Mouse (Mus musculus): ENCODE results near the gene Lrrfip1. TPM values are rescaled to one million over a fixed set of nuclear protein-coding genes. Genes with fewer than 3 reads are reported as not detected.

The Lrrfip1 gene
- polyA plus RNA-seq, 1 experiment from 2014 or later, result 30.0 TPM

DNA sequence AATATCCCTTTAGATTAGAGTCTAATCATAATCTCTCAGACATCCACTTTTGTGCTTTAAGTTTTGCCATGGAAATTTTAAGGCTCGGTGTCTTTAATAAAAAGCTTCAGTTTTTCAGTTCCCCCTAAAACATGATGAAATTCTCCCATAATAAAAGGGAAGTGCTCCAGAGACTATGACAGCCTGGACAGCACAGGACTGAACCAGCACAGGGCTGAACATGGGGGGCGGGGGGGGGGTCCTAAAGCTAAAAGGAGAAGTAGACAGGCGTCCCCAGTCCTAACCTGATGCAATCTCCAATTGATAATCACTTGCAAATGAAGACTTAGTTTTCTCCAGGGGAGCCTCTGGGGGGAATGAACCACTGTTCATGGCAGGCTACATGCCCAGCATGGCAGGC lies 36.0 kb downstream of the Lrrfip1 start:
- no peaks in the 10 kb centered on the region for H3K9me3 ChIP-seq (replicated peaks; ENCODE audit: control insufficient read depth, low read length)
- 81% methylated on average over 3 of the region's 3 CpGs for WGBS
- no peaks in the 10 kb centered on the region for H3K27me3 ChIP-seq (ENCODE audit: control insufficient read depth, insufficient read depth, low read length)
- no peak overlapping the region for H3K4me3 ChIP-seq (ENCODE audit: low read depth, low read length)
- no peak overlapping the region for H3K27ac ChIP-seq (replicated peaks; ENCODE audit: low read depth, low read length)
- no peak overlapping the region for H3K4me2 ChIP-seq (ENCODE audit: low read depth, low read length)
- no peaks in the 10 kb centered on the region for H3K4me1 ChIP-seq (ENCODE audit: control insufficient read depth, insufficient read depth, low read length)
- no peaks in the 10 kb centered on the region for H3K36me3 ChIP-seq (replicated peaks; ENCODE audit: control insufficient read depth, insufficient read depth, low read depth, low read length)
- DNase-seq (ENCODE audit: low spot score) (no peak), ATAC-seq (replicated peaks; ENCODE audit: insufficient number of reproducible peaks, low FRiP score, low TSS enrichment, low read depth) (no peak)
- H3K9ac ChIP-seq (replicated peaks; ENCODE audit: low read length), result no peak overlapping the region

DNA sequence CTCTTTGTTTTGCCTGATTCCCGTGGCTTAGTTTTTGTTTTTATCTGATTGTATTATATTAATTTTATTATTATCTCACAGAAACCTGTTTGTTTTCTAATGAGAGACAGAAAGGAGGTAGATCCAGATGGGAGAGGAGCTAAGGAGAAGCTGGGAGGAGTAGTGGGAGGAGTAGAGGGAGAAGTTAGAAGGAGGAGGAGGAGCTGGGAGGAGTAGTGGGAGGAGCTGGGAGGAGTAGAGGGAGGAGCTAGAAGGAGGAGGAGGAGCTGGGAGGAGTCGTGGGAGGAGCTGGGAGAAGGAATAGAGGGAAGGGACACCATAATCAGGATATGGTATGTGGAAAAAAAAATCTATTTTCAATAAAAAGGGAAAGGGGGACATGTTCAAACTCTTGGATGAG lies 36.7 kb downstream of the Lrrfip1 start:
- Histone ChIP-seq H3K4me2 (ENCODE audit: low read depth, low read length) (no peak overlapping the region), H3K9ac (replicated peaks; ENCODE audit: low read length) (no peak overlapping the region), H3K36me3 (replicated peaks; ENCODE audit: control insufficient read depth, insufficient read depth, low read depth, low read length) (no peaks in the 10 kb centered on the region), H3K9me3 (replicated peaks; ENCODE audit: control insufficient read depth, low read length) (no peaks in the 10 kb centered on the region), H3K27me3 (ENCODE audit: control insufficient read depth, insufficient read depth, low read length) (no peaks in the 10 kb centered on the region), H3K4me1 (ENCODE audit: control insufficient read depth, insufficient read depth, low read length) (no peaks in the 10 kb centered on the region), H3K27ac (replicated peaks; ENCODE audit: low read depth, low read length) (no peak overlapping the region), H3K4me3 (ENCODE audit: low read depth, low read length) (no peak overlapping the region)
- ATAC-seq (replicated peaks; ENCODE audit: insufficient number of reproducible peaks, low FRiP score, low TSS enrichment, low read depth), result no peak
- no peak for DNase-seq (ENCODE audit: low spot score)
- WGBS, result 82% methylated on average over 2 of the region's 2 CpGs

- DNase-seq (ENCODE audit: low spot score), result no peak
- H3K9ac ChIP-seq (replicated peaks; ENCODE audit: low read length), result no peak overlapping the region
- no peak for ATAC-seq (replicated peaks; ENCODE audit: insufficient number of reproducible peaks, low FRiP score, low TSS enrichment, low read depth)
- no peak overlapping the region for H3K27ac ChIP-seq (replicated peaks; ENCODE audit: low read depth, low read length)
- H3K9me3 ChIP-seq (replicated peaks; ENCODE audit: control insufficient read depth, low read length), result no peaks in the 10 kb centered on the region
- no peak overlapping the region for H3K4me2 ChIP-seq (ENCODE audit: low read depth, low read length)
- H3K4me1 ChIP-seq (ENCODE audit: control insufficient read depth, insufficient read depth, low read length), result no peaks in the 10 kb centered on the region
- H3K27me3 ChIP-seq (ENCODE audit: control insufficient read depth, insufficient read depth, low read length), result no peaks in the 10 kb centered on the region
- no peaks in the 10 kb centered on the region for H3K36me3 ChIP-seq (replicated peaks; ENCODE audit: control insufficient read depth, insufficient read depth, low read depth, low read length)
- no peak overlapping the region for H3K4me3 ChIP-seq (ENCODE audit: low read depth, low read length)
- 90% methylated on average over 4 of the region's 4 CpGs for WGBS
Measured at GRCm38 (mm10) chr1:91037213-91037612, 38.7 kb downstream of the Lrrfip1 start.

- H3K4me3 ChIP-seq (ENCODE audit: low read depth, low read length), result no peak overlapping the region
- H3K4me1 ChIP-seq (ENCODE audit: control insufficient read depth, insufficient read depth, low read length), result no peaks in the 10 kb centered on the region
- H3K27ac ChIP-seq (replicated peaks; ENCODE audit: low read depth, low read length), result no peak overlapping the region
- H3K9ac ChIP-seq (replicated peaks; ENCODE audit: low read length), result no peak overlapping the region
- no peaks in the 10 kb centered on the region for H3K9me3 ChIP-seq (replicated peaks; ENCODE audit: control insufficient read depth, low read length)
- ATAC-seq (replicated peaks; ENCODE audit: insufficient number of reproducible peaks, low FRiP score, low TSS enrichment, low read depth), result no peak
- H3K36me3 ChIP-seq (replicated peaks; ENCODE audit: control insufficient read depth, insufficient read depth, low read depth, low read length), result no peaks in the 10 kb centered on the region
- H3K27me3 ChIP-seq (ENCODE audit: control insufficient read depth, insufficient read depth, low read length), result no peaks in the 10 kb centered on the region
- 64% methylated on average over 6 of the region's 6 CpGs for WGBS
- no peak for DNase-seq (ENCODE audit: low spot score)
- H3K4me2 ChIP-seq (ENCODE audit: low read depth, low read length), result no peak overlapping the region
Measured at GRCm38 (mm10) chr1:91038010-91038409, 39.5 kb downstream of the Lrrfip1 start.

GRCm38 (mm10) chr1:91038531-91038930 lies 40.0 kb downstream of the Lrrfip1 start:
- Histone ChIP-seq H3K4me3 (ENCODE audit: low read depth, low read length) (no peak overlapping the region), H3K9ac (replicated peaks; ENCODE audit: low read length) (no peak overlapping the region), H3K27me3 (ENCODE audit: control insufficient read depth, insufficient read depth, low read length) (no peaks in the 10 kb centered on the region), H3K4me1 (ENCODE audit: control insufficient read depth, insufficient read depth, low read length) (no peaks in the 10 kb centered on the region), H3K9me3 (replicated peaks; ENCODE audit: control insufficient read depth, low read length) (no peaks in the 10 kb centered on the region), H3K36me3 (replicated peaks; ENCODE audit: control insufficient read depth, insufficient read depth, low read depth, low read length) (no peaks in the 10 kb centered on the region), H3K4me2 (ENCODE audit: low read depth, low read length) (no peak overlapping the region), H3K27ac (replicated peaks; ENCODE audit: low read depth, low read length) (no peak overlapping the region)
- no peak for ATAC-seq (replicated peaks; ENCODE audit: insufficient number of reproducible peaks, low FRiP score, low TSS enrichment, low read depth)
- 33% methylated on average over 6 of the region's 6 CpGs for WGBS
- peak; percentile 24 for DNase-seq (ENCODE audit: low spot score)

DNA sequence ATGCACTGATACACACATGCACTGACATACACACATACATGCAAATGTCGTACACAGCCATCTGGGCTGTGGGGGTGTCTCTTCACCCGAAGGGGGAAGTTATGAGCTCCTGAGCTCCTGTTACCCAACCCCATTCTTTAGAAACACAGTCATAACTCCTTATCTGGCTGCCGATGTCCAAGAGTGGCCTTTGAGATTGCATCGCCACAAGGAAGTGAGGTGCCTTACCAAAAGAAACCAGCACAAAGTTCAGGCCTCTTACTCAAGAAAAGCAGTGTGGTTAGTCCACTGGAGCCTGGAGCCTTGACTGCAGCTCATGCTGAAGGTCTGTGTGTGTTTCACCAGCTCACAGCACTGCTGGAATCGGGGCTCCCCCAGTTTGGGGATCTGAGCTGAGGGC lies 43.1 kb downstream of the Lrrfip1 start:
- no peak overlapping the region for H3K9ac ChIP-seq (replicated peaks; ENCODE audit: low read length)
- DNase-seq (ENCODE audit: low spot score) (no peak), ATAC-seq (replicated peaks; ENCODE audit: insufficient number of reproducible peaks, low FRiP score, low TSS enrichment, low read depth) (no peak)
- 82% methylated on average over 5 of the region's 5 CpGs for WGBS
- H3K9me3 ChIP-seq (replicated peaks; ENCODE audit: control insufficient read depth, low read length), result no peaks in the 10 kb centered on the region
- no peaks in the 10 kb centered on the region for H3K27me3 ChIP-seq (ENCODE audit: control insufficient read depth, insufficient read depth, low read length)
- no peaks in the 10 kb centered on the region for H3K4me1 ChIP-seq (ENCODE audit: control insufficient read depth, insufficient read depth, low read length)
- no peak overlapping the region for H3K4me2 ChIP-seq (ENCODE audit: low read depth, low read length)
- no peaks in the 10 kb centered on the region for H3K36me3 ChIP-seq (replicated peaks; ENCODE audit: control insufficient read depth, insufficient read depth, low read depth, low read length)
- H3K27ac ChIP-seq (replicated peaks; ENCODE audit: low read depth, low read length), result no peak overlapping the region
- H3K4me3 ChIP-seq (ENCODE audit: low read depth, low read length), result no peak overlapping the region

- Histone ChIP-seq H3K9me3 (replicated peaks; ENCODE audit: control insufficient read depth, low read length) (no peaks in the 10 kb centered on the region), H3K4me1 (ENCODE audit: control insufficient read depth, insufficient read depth, low read length) (no peaks in the 10 kb centered on the region), H3K27me3 (ENCODE audit: control insufficient read depth, insufficient read depth, low read length) (no peaks in the 10 kb centered on the region), H3K4me3 (ENCODE audit: low read depth, low read length) (no peak overlapping the region), H3K4me2 (ENCODE audit: low read depth, low read length) (no peak overlapping the region), H3K27ac (replicated peaks; ENCODE audit: low read depth, low read length) (no peak overlapping the region), H3K9ac (replicated peaks; ENCODE audit: low read length) (no peak overlapping the region), H3K36me3 (replicated peaks; ENCODE audit: control insufficient read depth, insufficient read depth, low read depth, low read length) (no peaks in the 10 kb centered on the region)
- DNase-seq (ENCODE audit: low spot score) (no peak), ATAC-seq (replicated peaks; ENCODE audit: insufficient number of reproducible peaks, low FRiP score, low TSS enrichment, low read depth) (no peak)
- 66% methylated on average over 5 of the region's 5 CpGs for WGBS
Measured at GRCm38 (mm10) chr1:91043191-91043590, 44.7 kb downstream of the Lrrfip1 start.

GRCm38 (mm10) chr1:91044176-91044575 lies 45.6 kb downstream of the Lrrfip1 start:
- WGBS, result 83% methylated on average over 10 of the region's 10 CpGs
- Histone ChIP-seq H3K27ac (replicated peaks; ENCODE audit: low read depth, low read length) (no peak overlapping the region), H3K9ac (replicated peaks; ENCODE audit: low read length) (no peak overlapping the region), H3K9me3 (replicated peaks; ENCODE audit: control insufficient read depth, low read length) (no peaks in the 10 kb centered on the region), H3K4me2 (ENCODE audit: low read depth, low read length) (no peak overlapping the region), H3K27me3 (ENCODE audit: control insufficient read depth, insufficient read depth, low read length) (no peaks in the 10 kb centered on the region), H3K36me3 (replicated peaks; ENCODE audit: control insufficient read depth, insufficient read depth, low read depth, low read length) (no peaks in the 10 kb centered on the region), H3K4me3 (ENCODE audit: low read depth, low read length) (no peak overlapping the region), H3K4me1 (ENCODE audit: control insufficient read depth, insufficient read depth, low read length) (no peaks in the 10 kb centered on the region)
- DNase-seq (ENCODE audit: low spot score), result no peak
- ATAC-seq (replicated peaks; ENCODE audit: insufficient number of reproducible peaks, low FRiP score, low TSS enrichment, low read depth), result no peak

Data from embryonic facial prominence, embryonic 11.5 days (tissue).